Mouse (Mus musculus): ENCODE measurements around the gene Zfp541. TPM values are rescaled to one million over a fixed set of nuclear protein-coding genes. Genes with fewer than 3 reads are reported as not detected.

The Zfp541 gene
- polyA plus RNA-seq, 1 experiment from 2014 or later, result not detected

GRCm38 (mm10) chr7:16083361-16083760, 21.7 kb downstream of the Zfp541 start:
- WGBS, result 54% methylated on average over 4 of the region's 4 CpGs
- Histone ChIP-seq H3K9me3 (ENCODE audit: control insufficient read depth, low read length) (no peaks in the 10 kb centered on the region), H3K4me1 (replicated peaks; ENCODE audit: control insufficient read depth, insufficient read depth, low read length) (no peaks in the 10 kb centered on the region), H3K4me3 (ENCODE audit: low read depth, low read length) (no peak overlapping the region), H3K4me2 (ENCODE audit: low read depth, low read length, severe bottlenecking) (no peak overlapping the region), H3K27ac (ENCODE audit: low read depth, low read length) (no peak overlapping the region), H3K9ac (ENCODE audit: low read length) (no peak overlapping the region), H3K36me3 (ENCODE audit: control insufficient read depth, insufficient read depth, low read length) (no peaks in the 10 kb centered on the region), H3K27me3 (ENCODE audit: control insufficient read depth, insufficient read depth, low read length) (no peaks in the 10 kb centered on the region)
- ATAC-seq (replicated peaks; ENCODE audit: low FRiP score), result no peak
- no peak for DNase-seq (ENCODE audit: low spot score)

DNA sequence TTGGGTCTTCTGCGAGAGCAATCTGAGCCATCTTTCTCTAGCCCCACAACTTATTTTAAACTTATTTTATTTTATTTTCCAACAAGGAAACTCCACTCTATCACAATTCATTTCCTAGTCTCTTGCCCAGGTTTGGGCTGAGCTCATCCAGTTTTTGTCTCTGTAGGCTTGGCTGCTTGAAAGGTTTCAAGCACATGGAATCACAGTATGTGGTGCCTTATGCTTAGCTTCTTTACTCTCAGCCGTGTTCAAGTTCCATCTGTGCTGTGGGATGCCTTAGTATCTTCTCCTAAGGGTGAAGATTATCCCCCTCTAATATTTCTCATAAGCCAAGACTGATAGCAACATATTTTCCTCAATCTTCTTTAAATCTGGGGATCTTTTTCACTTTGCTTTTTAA, 26.0 kb downstream of the Zfp541 start:
- 76% methylated on average over 2 of the region's 2 CpGs for WGBS
- no peak for ATAC-seq (replicated peaks; ENCODE audit: low FRiP score)
- H3K9me3 ChIP-seq (ENCODE audit: control insufficient read depth, low read length), result no peaks in the 10 kb centered on the region

GRCm38 (mm10) chr7:16094592-16094991, 33.0 kb downstream of the Zfp541 start:
- DNase-seq (ENCODE audit: low spot score), result peak; percentile 16
- Histone ChIP-seq H3K4me2 (ENCODE audit: low read depth, low read length, severe bottlenecking) (no peak overlapping the region), H3K27ac (ENCODE audit: low read depth, low read length) (no peak overlapping the region), H3K9me3 (ENCODE audit: control insufficient read depth, low read length) (no peaks in the 10 kb centered on the region), H3K27me3 (ENCODE audit: control insufficient read depth, insufficient read depth, low read length) (no peaks in the 10 kb centered on the region), H3K36me3 (ENCODE audit: control insufficient read depth, insufficient read depth, low read length) (no peaks in the 10 kb centered on the region), H3K4me3 (ENCODE audit: low read depth, low read length) (no peak overlapping the region), H3K9ac (ENCODE audit: low read length) (no peak overlapping the region), H3K4me1 (replicated peaks; ENCODE audit: control insufficient read depth, insufficient read depth, low read length) (peaks cover 4% of the 10 kb centered on the region; the same call in 1 of the 2 replicates)
- no peak for ATAC-seq (replicated peaks; ENCODE audit: low FRiP score)
- WGBS, result 71% methylated on average over 3 of the region's 3 CpGs

More for the DNA sequence above, 26.0 kb downstream of the Zfp541 start:
- H3K27ac ChIP-seq (ENCODE audit: low read depth, low read length), result no peak overlapping the region
- no peak overlapping the region for H3K4me3 ChIP-seq (ENCODE audit: low read depth, low read length)
- no peaks in the 10 kb centered on the region for H3K27me3 ChIP-seq (ENCODE audit: control insufficient read depth, insufficient read depth, low read length)
- H3K4me2 ChIP-seq (ENCODE audit: low read depth, low read length, severe bottlenecking), result no peak overlapping the region
- H3K9ac ChIP-seq (ENCODE audit: low read length), result no peak overlapping the region
- DNase-seq (ENCODE audit: low spot score), result no peak
- no peaks in the 10 kb centered on the region for H3K36me3 ChIP-seq (ENCODE audit: control insufficient read depth, insufficient read depth, low read length)
- H3K4me1 ChIP-seq (replicated peaks; ENCODE audit: control insufficient read depth, insufficient read depth, low read length), result no peaks in the 10 kb centered on the region

DNA sequence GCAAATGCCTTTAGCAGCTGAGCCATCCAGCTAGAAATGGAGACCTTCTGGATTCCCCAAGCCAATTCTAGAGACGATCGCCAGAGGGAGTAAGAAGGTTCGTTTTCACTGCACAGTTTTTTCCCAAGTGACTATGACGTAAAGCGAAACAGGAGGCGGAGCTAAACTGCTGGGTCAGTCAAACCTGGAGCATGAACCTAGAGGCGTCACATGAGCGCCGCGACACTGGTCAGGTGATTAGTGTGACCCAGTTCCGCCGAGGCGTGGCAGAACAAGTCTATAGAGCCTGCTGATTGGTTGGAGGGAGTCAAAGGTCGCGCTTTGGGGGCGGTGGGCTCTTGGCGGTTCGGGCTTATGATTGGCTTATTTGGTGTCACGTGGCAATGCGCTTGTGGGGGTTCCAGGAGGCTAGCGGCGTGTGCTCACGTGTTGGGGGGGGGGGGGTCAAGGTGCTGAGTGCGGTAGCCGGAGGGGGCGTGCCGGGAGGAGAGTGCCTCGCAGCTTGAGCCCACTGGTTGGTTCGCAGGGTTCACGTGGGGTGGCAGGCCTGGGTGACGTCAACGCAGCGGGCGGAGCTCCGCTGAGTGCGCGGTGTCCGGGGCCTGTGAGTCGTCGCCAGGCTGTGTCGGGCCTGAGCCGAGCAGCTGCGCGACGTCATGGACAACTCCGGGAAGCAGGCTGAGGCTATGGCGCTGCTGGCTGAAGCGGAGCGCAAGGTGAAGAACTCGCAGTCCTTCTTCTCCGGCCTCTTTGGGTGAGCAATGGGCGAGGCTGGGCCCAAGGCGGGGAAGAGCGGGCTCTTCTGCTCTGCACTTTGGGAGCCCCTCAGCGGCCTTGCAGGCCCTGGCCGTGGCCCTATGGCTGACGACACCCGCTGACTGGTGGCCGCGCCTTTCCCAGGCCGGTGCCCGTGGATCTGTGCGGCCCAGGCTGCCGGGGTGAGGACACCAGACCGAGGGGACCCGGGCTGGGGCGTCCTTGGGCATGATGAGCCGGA, 36.7 kb downstream of the Zfp541 start, which contains the start of gene Napa:
Gene Napa, plus strand, starts transcription at position 438 of the 997 bp plus-strand sequence.
- Histone ChIP-seq H3K36me3 (ENCODE audit: control insufficient read depth, insufficient read depth, low read length) (no peaks in the 10 kb centered on the region), H3K9ac (ENCODE audit: low read length) (peak within 1 kb of the TSS; percentile 95), H3K4me1 (replicated peaks; ENCODE audit: control insufficient read depth, insufficient read depth, low read length) (peaks cover 9% of the 10 kb centered on the region), H3K27me3 (ENCODE audit: control insufficient read depth, insufficient read depth, low read length) (no peaks in the 10 kb centered on the region), H3K4me3 (ENCODE audit: low read depth, low read length) (peak within 1 kb of the TSS; percentile 90), H3K27ac (ENCODE audit: low read depth, low read length) (peak within 1 kb of the TSS; percentile 70; the same call in 1 of the 2 replicates), H3K4me2 (ENCODE audit: low read depth, low read length, severe bottlenecking) (peak within 1 kb of the TSS; percentile 89), H3K9me3 (ENCODE audit: control insufficient read depth, low read length) (no peaks in the 10 kb centered on the region)
- under 1% methylated on average over 68 of the region's 68 CpGs for WGBS
- ATAC-seq (replicated peaks; ENCODE audit: low FRiP score) (peak; percentile 99), DNase-seq (ENCODE audit: low spot score) (peak; percentile 100)

DNA sequence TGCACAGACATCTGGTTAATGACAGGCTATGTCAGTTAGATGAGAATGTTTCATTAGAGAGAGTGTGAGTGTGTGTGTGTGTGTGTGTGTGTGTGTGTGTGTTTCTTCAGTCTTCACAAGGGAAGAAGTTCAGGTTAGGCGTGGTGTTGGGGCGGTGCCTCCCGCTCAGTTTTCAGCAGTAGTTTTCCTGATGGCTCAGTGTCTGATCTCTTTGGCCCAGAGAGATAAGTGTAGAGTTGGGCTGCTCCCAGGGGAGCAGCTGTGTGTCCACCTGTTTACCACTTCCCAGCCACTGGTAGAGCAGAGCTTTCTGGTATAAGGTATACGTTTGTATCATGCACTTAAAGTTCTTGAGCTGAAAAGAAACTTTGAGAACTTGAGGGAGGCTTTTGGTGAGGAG, 38.3 kb downstream of the Zfp541 start:
- Histone ChIP-seq H3K27me3 (ENCODE audit: control insufficient read depth, insufficient read depth, low read length) (no peaks in the 10 kb centered on the region), H3K27ac (ENCODE audit: low read depth, low read length) (no peak overlapping the region), H3K4me2 (ENCODE audit: low read depth, low read length, severe bottlenecking) (peak overlapping the region; percentile 89; the same call in 1 of the 2 replicates), H3K36me3 (ENCODE audit: control insufficient read depth, insufficient read depth, low read length) (no peaks in the 10 kb centered on the region; the same call in 1 of the 2 replicates), H3K9ac (ENCODE audit: low read length) (no peak overlapping the region), H3K4me3 (ENCODE audit: low read depth, low read length) (no peak overlapping the region), H3K4me1 (replicated peaks; ENCODE audit: control insufficient read depth, insufficient read depth, low read length) (peaks cover 9% of the 10 kb centered on the region), H3K9me3 (ENCODE audit: control insufficient read depth, low read length) (no peaks in the 10 kb centered on the region)
- 81% methylated on average over 4 of the region's 4 CpGs for whole genome bisulfite sequencing
- no peak for DNase-seq (ENCODE audit: low spot score)
- ATAC-seq (replicated peaks; ENCODE audit: low FRiP score), result no peak

DNA sequence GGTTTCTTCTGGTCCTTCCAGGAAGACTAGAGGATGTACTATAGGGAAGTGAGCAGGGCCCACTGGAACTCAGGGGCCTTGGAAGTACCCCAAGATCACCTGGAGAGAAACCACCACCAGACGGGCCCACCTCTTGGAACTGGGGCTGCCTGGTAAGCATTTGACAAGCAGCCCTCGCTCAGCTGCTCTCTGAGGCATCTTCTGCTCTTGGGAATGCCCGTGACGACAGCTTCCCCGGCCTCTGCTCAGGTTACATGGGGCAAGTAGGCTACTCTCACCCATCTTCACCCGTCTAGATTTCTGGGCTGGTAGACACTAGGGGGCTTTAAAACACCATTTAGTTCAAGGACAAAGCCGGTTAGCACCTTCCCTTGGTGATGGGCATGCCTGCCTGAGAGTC, 39.5 kb downstream of the Zfp541 start:
- Histone ChIP-seq H3K9ac (ENCODE audit: low read length) (no peak overlapping the region), H3K4me2 (ENCODE audit: low read depth, low read length, severe bottlenecking) (no peak overlapping the region), H3K27ac (ENCODE audit: low read depth, low read length) (no peak overlapping the region), H3K9me3 (ENCODE audit: control insufficient read depth, low read length) (no peaks in the 10 kb centered on the region), H3K36me3 (ENCODE audit: control insufficient read depth, insufficient read depth, low read length) (no peaks in the 10 kb centered on the region; the same call in 1 of the 2 replicates), H3K4me3 (ENCODE audit: low read depth, low read length) (no peak overlapping the region), H3K27me3 (ENCODE audit: control insufficient read depth, insufficient read depth, low read length) (no peaks in the 10 kb centered on the region), H3K4me1 (replicated peaks; ENCODE audit: control insufficient read depth, insufficient read depth, low read length) (peaks cover 9% of the 10 kb centered on the region)
- 79% methylated on average over 7 of the region's 7 CpGs for WGBS
- DNase-seq (ENCODE audit: low spot score) (no peak), ATAC-seq (replicated peaks; ENCODE audit: low FRiP score) (no peak)

GRCm38 (mm10) chr7:16101726-16102475, 40.3 kb downstream of the Zfp541 start:
- Histone ChIP-seq H3K27me3 (ENCODE audit: control insufficient read depth, insufficient read depth, low read length) (no peaks in the 10 kb centered on the region), H3K36me3 (ENCODE audit: control insufficient read depth, insufficient read depth, low read length) (no peaks in the 10 kb centered on the region; the same call in 1 of the 2 replicates), H3K9me3 (ENCODE audit: control insufficient read depth, low read length) (no peaks in the 10 kb centered on the region), H3K27ac (ENCODE audit: low read depth, low read length) (no peak overlapping the region), H3K4me3 (ENCODE audit: low read depth, low read length) (no peak overlapping the region), H3K9ac (ENCODE audit: low read length) (no peak overlapping the region), H3K4me1 (replicated peaks; ENCODE audit: control insufficient read depth, insufficient read depth, low read length) (peaks cover 9% of the 10 kb centered on the region), H3K4me2 (ENCODE audit: low read depth, low read length, severe bottlenecking) (no peak overlapping the region)
- DNase-seq (ENCODE audit: low spot score) (no peak), ATAC-seq (replicated peaks; ENCODE audit: low FRiP score) (no peak)
- 83% methylated on average over 15 of the region's 15 CpGs for WGBS

DNA sequence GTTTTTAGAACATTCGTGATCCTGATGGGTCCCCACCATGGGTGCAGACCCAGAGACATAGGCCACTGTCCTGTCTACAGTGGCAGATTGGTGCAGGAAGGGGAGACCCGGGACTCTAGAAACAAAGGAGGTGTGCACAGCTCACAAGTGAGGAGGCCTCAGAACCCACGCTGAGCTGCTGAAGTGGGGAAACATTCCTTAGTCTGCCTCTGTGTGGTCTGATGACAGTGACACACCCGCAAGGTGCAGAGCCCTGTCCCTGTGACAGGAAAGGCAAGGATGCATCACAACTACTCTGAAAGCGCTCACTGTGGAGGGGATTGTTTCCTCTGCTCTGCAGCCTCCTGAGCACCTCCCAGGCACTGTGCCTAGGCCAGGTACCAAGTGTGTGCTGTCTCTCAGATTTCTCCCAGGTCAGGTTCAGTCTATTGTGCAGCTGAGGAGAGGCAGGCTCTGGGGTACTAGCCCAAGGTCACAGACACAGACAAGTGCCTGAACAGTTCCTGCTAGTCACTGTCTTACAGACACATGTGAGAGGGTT, 41.1 kb downstream of the Zfp541 start:
- no peak overlapping the region for H3K27ac ChIP-seq (ENCODE audit: low read depth, low read length)
- no peaks in the 10 kb centered on the region for H3K9me3 ChIP-seq (ENCODE audit: control insufficient read depth, low read length)
- H3K9ac ChIP-seq (ENCODE audit: low read length), result no peak overlapping the region
- no peak for DNase-seq (ENCODE audit: low spot score)
- H3K36me3 ChIP-seq (ENCODE audit: control insufficient read depth, insufficient read depth, low read length), result no peaks in the 10 kb centered on the region; the same call in 1 of the 2 replicates
- ATAC-seq (replicated peaks; ENCODE audit: low FRiP score), result no peak
- no peak overlapping the region for H3K4me2 ChIP-seq (ENCODE audit: low read depth, low read length, severe bottlenecking)
- WGBS, result 88% methylated on average over 5 of the region's 5 CpGs
- no peak overlapping the region for H3K4me3 ChIP-seq (ENCODE audit: low read depth, low read length)
- H3K27me3 ChIP-seq (ENCODE audit: control insufficient read depth, insufficient read depth, low read length), result no peaks in the 10 kb centered on the region
- H3K4me1 ChIP-seq (replicated peaks; ENCODE audit: control insufficient read depth, insufficient read depth, low read length), result peaks cover 9% of the 10 kb centered on the region

Measured in forebrain, embryonic 11.5 days (tissue).